Mouse (Mus musculus) urinary bladder, postnatal 4 days (tissue): ENCODE results near the gene Gm42417.

Source experiments
- DNase-seq, 2 experiments: peaks; one replicate each; pipeline ENCODE4 v3.0.0; 2021 to 2022; ENCODE audit warnings: low spot score in 2 of 2

The Gm42417 gene

GRCm38 (mm10) chr1:36539186-36539585 is at the start of gene Gm42417:
Gene Gm42417 (minus strand): TSS chr1:36539429.
- DNase-seq = peak in 1 of 2 experiments; percentile 44

- no peak for DNase-seq
Measured at GRCm38 (mm10) chr1:36587860-36588259, 48.6 kb upstream of the Gm42417 start.

- no peak for DNase-seq
Measured at GRCm38 (mm10) chr1:36586288-36586687, 47.1 kb upstream of the Gm42417 start.

GRCm38 (mm10) chr1:36583408-36584116 is 44.3 kb upstream of the Gm42417 start:
- no peak for DNase-seq

- DNase-seq = no peak
Measured at GRCm38 (mm10) chr1:36582211-36582610, 43.0 kb upstream of the Gm42417 start.

- DNase-seq = no peak
Measured at GRCm38 (mm10) chr1:36581260-36581659, 42.0 kb upstream of the Gm42417 start.

GRCm38 (mm10) chr1:36580384-36581207 is 41.4 kb upstream of the Gm42417 start:
- DNase-seq = peak; percentile 71 to 72

- no peak for DNase-seq
Measured at GRCm38 (mm10) chr1:36579974-36580383, 40.8 kb upstream of the Gm42417 start.

GRCm38 (mm10) chr1:36576991-36577675 is 37.9 kb upstream of the Gm42417 start:
- no peak for DNase-seq

- no peak for DNase-seq
Measured at GRCm38 (mm10) chr1:36575347-36575746, 36.1 kb upstream of the Gm42417 start.

- DNase-seq = no peak
Measured at GRCm38 (mm10) chr1:36574196-36574955, 35.1 kb upstream of the Gm42417 start.

- no peak for DNase-seq
Measured at GRCm38 (mm10) chr1:36573524-36573923, 34.3 kb upstream of the Gm42417 start.

GRCm38 (mm10) chr1:36572709-36573108 is 33.5 kb upstream of the Gm42417 start:
- no peak for DNase-seq

GRCm38 (mm10) chr1:36572140-36572700 is 33.0 kb upstream of the Gm42417 start:
- DNase-seq = no peak

- no peak for DNase-seq
Measured at GRCm38 (mm10) chr1:36571627-36572026, 32.4 kb upstream of the Gm42417 start.

GRCm38 (mm10) chr1:36570320-36570719 is 31.1 kb upstream of the Gm42417 start:
- no peak for DNase-seq

GRCm38 (mm10) chr1:36569694-36570276 is 30.6 kb upstream of the Gm42417 start:
- DNase-seq = no peak

GRCm38 (mm10) chr1:36568776-36569175 is 29.5 kb upstream of the Gm42417 start:
- no peak for DNase-seq

- DNase-seq = no peak
Measured at GRCm38 (mm10) chr1:36567818-36568603, 28.8 kb upstream of the Gm42417 start.

GRCm38 (mm10) chr1:36566425-36566824 is 27.2 kb upstream of the Gm42417 start:
- no peak for DNase-seq
